Mouse (Mus musculus): ENCODE data around the gene Fam155a. TPM values are rescaled to one million over a fixed set of nuclear protein-coding genes. Genes with fewer than 3 reads are reported as not detected.
A peak's percentile ranks its signal among the peaks of the same experiment; 100 is the strongest.

The Fam155a gene
- polyA plus RNA-seq, 1 experiment from 2014 or later: 1.2 TPM

GRCm38 (mm10) chr8:9369201-9369600, 401.8 kb downstream of the Fam155a start:
- no peak overlapping the region for H3K4me2 ChIP-seq
- WGBS: 88% methylated on average over 8 of the region's 8 CpGs
- H3K27me3 ChIP-seq (replicated peaks): no peaks in the 10 kb centered on the region
- H3K9me3 ChIP-seq: no peaks in the 10 kb centered on the region
- H3K36me3 ChIP-seq: no peaks in the 10 kb centered on the region
- H3K9ac ChIP-seq: no peak overlapping the region
- ATAC-seq (ENCODE audit: insufficient read depth, low FRiP score, low read depth): no peak
- no peaks in the 10 kb centered on the region for H3K4me1 ChIP-seq
- no peak overlapping the region for H3K27ac ChIP-seq
- no peak overlapping the region for H3K4me3 ChIP-seq (replicated peaks)

- WGBS: 52% methylated on average over 6 of the region's 6 CpGs
- ATAC-seq (ENCODE audit: insufficient read depth, low FRiP score, low read depth): peak; percentile 35; the same call in 1 of the 2 replicates
These were observed 403.2 kb downstream of the Fam155a start for GRCm38 (mm10) chr8:9367721-9368120.

GRCm38 (mm10) chr8:9365381-9365780, 405.6 kb downstream of the Fam155a start:
- H3K4me3 ChIP-seq (replicated peaks): no peak overlapping the region
- H3K4me1 ChIP-seq: no peaks in the 10 kb centered on the region
- no peak overlapping the region for H3K9ac ChIP-seq
- H3K9me3 ChIP-seq: no peaks in the 10 kb centered on the region
- no peak overlapping the region for H3K4me2 ChIP-seq
- H3K36me3 ChIP-seq: no peaks in the 10 kb centered on the region
- no peak for ATAC-seq (ENCODE audit: insufficient read depth, low FRiP score, low read depth)
- no peaks in the 10 kb centered on the region for H3K27me3 ChIP-seq (replicated peaks)
- H3K27ac ChIP-seq: no peak overlapping the region
- WGBS: 50% methylated on average over 1 of the region's 1 CpGs

More at GRCm38 (mm10) chr8:9367721-9368120, 403.2 kb downstream of the Fam155a start:
- Histone ChIP-seq H3K36me3 (no peaks in the 10 kb centered on the region), H3K9me3 (no peaks in the 10 kb centered on the region), H3K9ac (no peak overlapping the region), H3K4me1 (no peaks in the 10 kb centered on the region), H3K27ac (no peak overlapping the region), H3K27me3 (replicated peaks) (no peaks in the 10 kb centered on the region), H3K4me2 (no peak overlapping the region), H3K4me3 (replicated peaks) (no peak overlapping the region)

GRCm38 (mm10) chr8:9348523-9349135, 422.3 kb downstream of the Fam155a start:
- H3K9me3 ChIP-seq: no peaks in the 10 kb centered on the region
- H3K4me3 ChIP-seq (replicated peaks): no peak overlapping the region
- no peaks in the 10 kb centered on the region for H3K36me3 ChIP-seq
- no peaks in the 10 kb centered on the region for H3K27me3 ChIP-seq (replicated peaks)
- H3K9ac ChIP-seq: no peak overlapping the region
- no peaks in the 10 kb centered on the region for H3K4me1 ChIP-seq
- WGBS: 45% methylated on average over 7 of the region's 7 CpGs
- no peak overlapping the region for H3K4me2 ChIP-seq
- no peak overlapping the region for H3K27ac ChIP-seq
- ATAC-seq (ENCODE audit: insufficient read depth, low FRiP score, low read depth): no peak

- no peak overlapping the region for H3K27ac ChIP-seq
- no peak overlapping the region for H3K4me3 ChIP-seq (replicated peaks)
- no peak overlapping the region for H3K9ac ChIP-seq
- no peaks in the 10 kb centered on the region for H3K4me1 ChIP-seq
- 69% methylated on average over 4 of the region's 4 CpGs for WGBS
- no peaks in the 10 kb centered on the region for H3K36me3 ChIP-seq
- ATAC-seq (ENCODE audit: insufficient read depth, low FRiP score, low read depth): no peak
- no peak overlapping the region for H3K4me2 ChIP-seq
- H3K27me3 ChIP-seq (replicated peaks): no peaks in the 10 kb centered on the region
- H3K9me3 ChIP-seq: no peaks in the 10 kb centered on the region
These were observed 423.8 kb downstream of the Fam155a start for GRCm38 (mm10) chr8:9347163-9347562.

GRCm38 (mm10) chr8:9344136-9344535, 426.8 kb downstream of the Fam155a start:
- no peak overlapping the region for H3K9ac ChIP-seq
- no peak overlapping the region for H3K27ac ChIP-seq
- ATAC-seq (ENCODE audit: insufficient read depth, low FRiP score, low read depth): no peak
- H3K4me1 ChIP-seq: no peaks in the 10 kb centered on the region
- no peak overlapping the region for H3K4me2 ChIP-seq
- no peaks in the 10 kb centered on the region for H3K27me3 ChIP-seq (replicated peaks)
- H3K36me3 ChIP-seq: no peaks in the 10 kb centered on the region
- H3K9me3 ChIP-seq: no peaks in the 10 kb centered on the region
- H3K4me3 ChIP-seq (replicated peaks): no peak overlapping the region
- WGBS: 70% methylated on average over 4 of the region's 4 CpGs

DNA sequence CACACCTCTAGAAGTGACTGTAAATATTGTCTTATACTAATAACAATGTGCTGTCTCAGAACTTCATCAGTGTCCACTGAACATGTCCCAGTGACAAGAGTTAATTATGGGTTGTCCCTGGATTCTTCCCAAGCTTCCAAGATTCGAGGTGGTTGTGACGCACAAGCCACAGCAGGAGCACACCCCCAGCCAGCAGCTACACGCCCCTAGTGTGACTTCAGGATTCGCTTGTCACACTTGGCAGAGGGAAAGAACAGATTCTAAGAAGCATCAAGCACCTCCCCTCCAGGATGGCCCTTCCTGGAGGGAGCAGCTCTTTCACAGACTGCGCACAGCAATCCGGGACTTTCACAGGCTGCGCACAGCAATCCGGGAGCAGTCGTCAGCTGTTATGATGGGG, 428.0 kb downstream of the Fam155a start:
- no peaks in the 10 kb centered on the region for H3K4me1 ChIP-seq
- 71% methylated on average over 9 of the region's 9 CpGs for WGBS
- H3K27ac ChIP-seq: no peak overlapping the region
- no peak for ATAC-seq (ENCODE audit: insufficient read depth, low FRiP score, low read depth)
- no peak overlapping the region for H3K9ac ChIP-seq
- H3K9me3 ChIP-seq: no peaks in the 10 kb centered on the region
- no peaks in the 10 kb centered on the region for H3K36me3 ChIP-seq
- H3K4me2 ChIP-seq: no peak overlapping the region
- H3K4me3 ChIP-seq (replicated peaks): no peak overlapping the region
- H3K27me3 ChIP-seq (replicated peaks): no peaks in the 10 kb centered on the region

- H3K36me3 ChIP-seq: no peaks in the 10 kb centered on the region
- no peak overlapping the region for H3K4me2 ChIP-seq
- no peaks in the 10 kb centered on the region for H3K4me1 ChIP-seq
- ATAC-seq (ENCODE audit: insufficient read depth, low FRiP score, low read depth): no peak
- H3K9me3 ChIP-seq: no peaks in the 10 kb centered on the region
- H3K4me3 ChIP-seq (replicated peaks): no peak overlapping the region
- 67% methylated on average over 9 of the region's 9 CpGs for WGBS
- no peak overlapping the region for H3K9ac ChIP-seq
- no peaks in the 10 kb centered on the region for H3K27me3 ChIP-seq (replicated peaks)
- no peak overlapping the region for H3K27ac ChIP-seq
These were observed 428.4 kb downstream of the Fam155a start for GRCm38 (mm10) chr8:9342593-9342992.

DNA sequence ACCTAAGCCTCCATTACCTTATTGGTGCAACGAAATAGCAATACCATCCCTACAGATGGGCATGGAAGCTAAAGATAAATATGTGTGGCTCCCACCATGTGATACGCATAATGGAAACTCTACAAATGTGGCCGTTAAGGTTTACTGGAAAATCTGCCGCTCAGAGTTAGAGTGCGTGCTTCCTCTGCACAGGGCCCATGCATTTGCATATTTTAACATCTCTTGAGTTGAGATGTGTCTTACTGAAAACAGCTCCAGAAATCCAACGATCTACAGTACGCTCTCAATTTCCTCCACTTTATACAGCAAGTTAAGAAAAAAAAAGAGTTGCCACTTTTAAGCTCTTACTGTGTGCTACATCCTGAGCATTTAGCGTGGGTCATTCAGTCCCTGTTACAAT, 433.1 kb downstream of the Fam155a start:
- Histone ChIP-seq H3K4me2 (no peak overlapping the region), H3K27me3 (replicated peaks) (no peaks in the 10 kb centered on the region), H3K9ac (no peak overlapping the region), H3K9me3 (no peaks in the 10 kb centered on the region), H3K27ac (no peak overlapping the region), H3K36me3 (no peaks in the 10 kb centered on the region), H3K4me3 (replicated peaks) (no peak overlapping the region), H3K4me1 (no peaks in the 10 kb centered on the region)
- no peak for ATAC-seq (ENCODE audit: insufficient read depth, low FRiP score, low read depth)
- WGBS: 90% methylated on average over 8 of the region's 8 CpGs

DNA sequence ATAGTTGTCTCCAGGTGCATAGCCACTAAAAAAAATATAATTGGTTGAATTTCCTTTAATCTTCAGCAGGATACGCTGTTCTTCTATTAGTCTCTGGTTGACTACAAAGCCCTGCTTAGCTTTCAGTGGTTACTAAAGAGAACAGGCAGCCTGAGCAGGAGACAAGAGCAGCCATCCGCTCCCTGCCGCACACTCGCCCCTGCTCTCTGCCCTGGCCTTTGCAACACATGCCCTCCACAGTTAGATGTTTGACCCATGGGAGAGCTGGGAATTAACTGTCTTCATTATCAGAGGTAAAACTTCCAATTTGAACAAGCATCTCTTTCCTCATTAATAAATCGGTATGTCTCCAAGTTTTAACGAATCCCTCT, 435.0 kb downstream of the Fam155a start:
- no peaks in the 10 kb centered on the region for H3K36me3 ChIP-seq
- H3K4me2 ChIP-seq: no peak overlapping the region
- 66% methylated on average over 6 of the region's 6 CpGs for WGBS

GRCm38 (mm10) chr8:9335285-9335932, 435.6 kb downstream of the Fam155a start:
- 69% methylated on average over 10 of the region's 10 CpGs for WGBS
- no peak for ATAC-seq (ENCODE audit: insufficient read depth, low FRiP score, low read depth)
- Histone ChIP-seq H3K27ac (no peak overlapping the region), H3K9me3 (no peaks in the 10 kb centered on the region), H3K4me1 (no peaks in the 10 kb centered on the region), H3K9ac (no peak overlapping the region), H3K36me3 (no peaks in the 10 kb centered on the region), H3K4me2 (no peak overlapping the region), H3K4me3 (replicated peaks) (no peak overlapping the region), H3K27me3 (replicated peaks) (no peaks in the 10 kb centered on the region)

More for the DNA sequence above, 435.0 kb downstream of the Fam155a start:
- H3K27ac ChIP-seq: no peak overlapping the region
- H3K4me3 ChIP-seq (replicated peaks): no peak overlapping the region
- H3K9me3 ChIP-seq: no peaks in the 10 kb centered on the region
- no peaks in the 10 kb centered on the region for H3K4me1 ChIP-seq
- no peak overlapping the region for H3K9ac ChIP-seq
- H3K27me3 ChIP-seq (replicated peaks): no peaks in the 10 kb centered on the region
- ATAC-seq (ENCODE audit: insufficient read depth, low FRiP score, low read depth): no peak

- no peaks in the 10 kb centered on the region for H3K9me3 ChIP-seq
- no peaks in the 10 kb centered on the region for H3K36me3 ChIP-seq
- ATAC-seq (ENCODE audit: insufficient read depth, low FRiP score, low read depth): no peak
- no peaks in the 10 kb centered on the region for H3K27me3 ChIP-seq (replicated peaks)
- WGBS: 77% methylated on average over 2 of the region's 2 CpGs
- H3K9ac ChIP-seq: no peak overlapping the region
- H3K4me1 ChIP-seq: no peaks in the 10 kb centered on the region
- H3K4me3 ChIP-seq (replicated peaks): no peak overlapping the region
- no peak overlapping the region for H3K27ac ChIP-seq
- no peak overlapping the region for H3K4me2 ChIP-seq
These were observed 438.2 kb downstream of the Fam155a start for GRCm38 (mm10) chr8:9332766-9333165.
